Mouse (Mus musculus) heart, postnatal 0 days (tissue): ENCODE measurements around the gene Bex6. TPM values are rescaled to one million over a fixed set of nuclear protein-coding genes. Genes with fewer than 3 reads are reported as not detected.

Experiments used
- ATAC-seq: fragments of 200-750 bp; cut with Nextera tagmentation; 2 replicates; pipeline ENCODE4 v1.8.0; 2017; ENCODE audit warnings: low read depth, moderate number of reproducible peaks, moderate library complexity; ENCODE audit not compliant: insufficient read depth
- DNase-seq: peaks from one replicate; pipeline ENCODE4 v3.0.0-alpha.2; 2016; ENCODE audit warnings: low spot score
- H3K27ac ChIP-seq: fragments of 300-500 bp; sonication (generic); 2 replicates; pipeline ENCODE4 v1.5.1; 2014; ENCODE audit warnings: low read depth, mild to moderate bottlenecking
- H3K27me3 ChIP-seq: fragments of 300-500 bp; sonication (generic); 2 replicates; pipeline ENCODE4 v1.6.1; 2014; ENCODE audit warnings: low read length, mixed read lengths; ENCODE audit not compliant: control insufficient read depth, insufficient read depth
- H3K36me3 ChIP-seq: fragments of 300-500 bp; sonication (generic); replicated peaks from 2 replicates; pipeline ENCODE4 v1.6.1; 2014; ENCODE audit warnings: low read length, mixed read lengths; ENCODE audit not compliant: control insufficient read depth, insufficient read depth
- H3K4me1 ChIP-seq: fragments of 300-500 bp; sonication (generic); 2 replicates; pipeline ENCODE4 v1.6.1; 2014; ENCODE audit warnings: antibody characterized with exemption; ENCODE audit not compliant: control insufficient read depth, insufficient read depth
- H3K4me2 ChIP-seq: fragments of 300-500 bp; sonication (generic); 2 replicates; pipeline ENCODE4 v1.6.1; 2014; ENCODE audit warnings: low read depth, mild to moderate bottlenecking, low read length, moderate library complexity
- H3K4me3 ChIP-seq: fragments of 300-500 bp; sonication (generic); 2 replicates; pipeline ENCODE4 v1.5.1; 2014; ENCODE audit warnings: low read depth, low read length
- H3K9ac ChIP-seq: fragments of 300-500 bp; sonication (generic); replicated peaks from 2 replicates; pipeline ENCODE4 v1.6.1; 2014; ENCODE audit warnings: low read depth, low read length, mixed read lengths
- H3K9me3 ChIP-seq: fragments of 300-500 bp; sonication (generic); replicated peaks from 2 replicates; pipeline ENCODE4 v1.6.1; 2016; ENCODE audit warnings: low read length; ENCODE audit not compliant: control insufficient read depth
- CTCF ChIP-seq: IDR thresholded peaks from 2 replicates; pipeline ENCODE4 v1.5.1; 2016; ENCODE audit warnings: antibody characterized with exemption, control low read depth, low read depth
- EP300 ChIP-seq: IDR thresholded peaks from 2 replicates; pipeline ENCODE4 v1.6.1; 2016; ENCODE audit warnings: antibody characterized with exemption, low read depth
- WGBS: fragments of 180-500 bp; shearing (Covaris S2); extraction: QIAGEN DNeasy Blood & Tissue Kit; methylation state at CpG from one replicate; pipeline ENCODE4 v1.1.7; 2014; 5-methylcytosine and 5-hydroxymethylcytosine counted together
- polyA plus RNA-seq: library from polyadenylated mRNA; unstranded; fragments of >200 nt; fragmentation: Nextera tagmentation; extraction: Ambion mirVana; gene quantifications from 2 replicates; pipeline ENCODE4 v1.2.1, GENCODE M21; 2015
- total RNA-seq: library from RNA; depleted of rRNA; stranded (reverse); fragments of >200 nt; gene quantifications from 2 replicates; pipeline ENCODE4 v1.2.3, GENCODE M21; 2014; ENCODE audit warnings: low replicate concordance

The Bex6 gene
- total and polyA plus RNA-seq, 2 experiments from 2014 or later: not detected

DNA sequence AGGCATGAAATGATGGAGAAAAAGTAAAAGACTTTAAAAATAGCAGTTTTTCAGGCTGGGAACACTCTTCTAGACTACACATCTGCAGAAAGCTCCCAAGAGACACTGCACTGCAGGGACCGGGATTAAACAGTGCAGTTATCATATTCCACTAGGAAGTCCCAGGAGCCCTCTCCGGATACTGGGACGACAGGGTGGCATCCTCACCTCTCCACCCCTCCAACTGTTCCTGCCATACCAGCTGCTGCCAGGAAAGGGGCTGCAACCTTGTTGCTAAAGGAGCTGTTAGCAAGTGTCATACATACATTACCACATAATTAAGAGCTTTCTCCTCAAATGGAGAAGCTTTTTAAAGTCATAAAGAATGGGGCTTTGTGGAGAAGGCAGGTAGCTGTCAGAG lies 22.9 kb upstream of the Bex6 start:
- 38% methylated on average over 3 of the region's 3 CpGs for WGBS
- no peaks in the 10 kb centered on the region for H3K27me3 ChIP-seq
- no peak for TF ChIP-seq CTCF
- no peak for TF ChIP-seq EP300
- no peaks in the 10 kb centered on the region for H3K9me3 ChIP-seq
- H3K27ac ChIP-seq: no peak overlapping the region
- no peak overlapping the region for H3K4me2 ChIP-seq
- H3K36me3 ChIP-seq: no peaks in the 10 kb centered on the region
- ATAC-seq: no peak
- no peak overlapping the region for H3K9ac ChIP-seq
- peaks cover 14% of the 10 kb centered on the region; the same call in 1 of the 2 replicates for H3K4me1 ChIP-seq
- no peak for DNase-seq
- H3K4me3 ChIP-seq: no peak overlapping the region

DNA sequence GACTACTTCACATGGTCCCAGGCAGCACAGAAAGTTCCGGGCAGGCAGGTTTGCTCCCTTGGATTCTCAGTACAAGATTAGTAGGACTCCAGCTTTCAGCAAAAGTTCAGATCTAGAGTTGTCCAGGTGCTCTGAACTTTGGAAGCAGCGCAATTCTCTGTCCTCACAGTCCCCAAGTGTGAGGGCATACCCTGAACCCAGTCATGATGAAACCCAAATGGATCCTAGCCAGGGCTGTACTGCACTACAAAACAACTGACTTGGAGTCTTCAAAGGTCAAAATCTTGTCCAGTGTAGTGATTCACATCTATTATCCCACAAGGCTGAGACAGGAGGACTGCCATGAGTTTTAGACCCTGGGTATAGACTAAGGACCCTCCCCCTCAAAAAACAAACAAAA lies 22.3 kb upstream of the Bex6 start:
- peaks cover 14% of the 10 kb centered on the region; the same call in 1 of the 2 replicates for H3K4me1 ChIP-seq

DNA sequence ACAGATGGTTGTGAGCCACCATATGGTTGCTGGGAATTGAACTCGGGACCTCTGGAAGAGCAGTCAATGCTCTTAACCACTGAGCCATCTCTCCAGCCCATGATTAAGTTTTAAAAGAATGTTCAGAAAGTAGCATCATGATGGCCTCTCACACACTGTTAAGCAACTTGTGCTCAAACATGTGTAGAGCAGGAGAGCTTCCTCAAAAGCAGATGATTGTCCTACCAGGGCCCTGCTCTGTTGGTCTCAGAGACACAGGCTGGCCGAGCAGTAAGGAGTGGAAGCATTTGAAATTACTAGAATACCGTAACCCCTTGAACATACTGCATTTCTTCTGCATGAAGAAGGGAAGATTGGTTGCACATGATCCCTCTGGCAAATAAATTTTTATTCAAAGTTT lies 20.7 kb upstream of the Bex6 start:
- H3K4me3 ChIP-seq: no peak overlapping the region
- ATAC-seq: no peak
- no peaks in the 10 kb centered on the region for H3K36me3 ChIP-seq
- H3K27me3 ChIP-seq: no peaks in the 10 kb centered on the region
- peaks cover 14% of the 10 kb centered on the region; the same call in 1 of the 2 replicates for H3K4me1 ChIP-seq
- no peak for DNase-seq
- H3K27ac ChIP-seq: no peak overlapping the region
- 93% methylated on average over 3 of the region's 3 CpGs for WGBS
- H3K4me2 ChIP-seq: no peak overlapping the region
- H3K9me3 ChIP-seq: no peaks in the 10 kb centered on the region
- no peak overlapping the region for H3K9ac ChIP-seq
- TF ChIP-seq EP300 (no peak), CTCF (no peak)

More for the DNA sequence above, 22.3 kb upstream of the Bex6 start:
- no peak for ATAC-seq
- 81% methylated on average over 2 of the region's 2 CpGs for WGBS
- H3K9ac ChIP-seq: no peak overlapping the region
- no peaks in the 10 kb centered on the region for H3K27me3 ChIP-seq
- no peak overlapping the region for H3K4me2 ChIP-seq
- H3K27ac ChIP-seq: no peak overlapping the region
- no peaks in the 10 kb centered on the region for H3K36me3 ChIP-seq
- H3K9me3 ChIP-seq: no peaks in the 10 kb centered on the region
- H3K4me3 ChIP-seq: no peak overlapping the region
- no peak for DNase-seq
- TF ChIP-seq CTCF (no peak), EP300 (no peak)

DNA sequence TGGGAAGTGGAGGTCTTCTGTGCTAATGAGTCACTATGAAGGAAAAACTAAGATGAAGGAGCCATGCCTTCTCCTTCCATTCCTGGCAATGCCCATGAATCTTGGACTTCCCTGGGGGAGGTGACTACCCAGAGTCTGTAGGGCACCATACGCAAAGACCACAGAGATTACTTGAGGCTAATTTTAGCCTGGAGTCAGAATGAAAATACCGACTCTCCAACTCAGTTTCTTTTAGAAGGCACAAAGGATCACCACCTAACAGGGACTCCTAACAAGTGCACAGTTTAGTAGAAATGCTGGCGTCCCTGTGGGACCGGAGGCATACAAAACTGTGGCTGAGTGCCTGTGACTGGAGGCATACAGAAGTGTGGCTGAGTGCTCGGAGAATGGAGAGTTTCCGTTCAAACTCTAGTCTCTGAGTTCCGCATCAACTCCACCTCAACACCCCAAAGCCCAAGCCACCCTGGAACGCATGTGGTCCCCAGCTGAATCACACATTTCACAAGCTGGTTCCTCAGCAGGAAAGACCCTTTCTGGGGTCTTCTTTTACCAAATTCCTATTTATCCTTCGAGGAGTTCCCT lies 18.8 kb upstream of the Bex6 start:
- H3K4me3 ChIP-seq: no peak overlapping the region
- peaks cover 17% of the 10 kb centered on the region for H3K4me1 ChIP-seq
- DNase-seq: no peak
- no peak for ATAC-seq
- no peak overlapping the region for H3K9ac ChIP-seq
- 52% methylated on average over 9 of the region's 9 CpGs for WGBS
- TF ChIP-seq CTCF (no peak), EP300 (no peak)
- peak overlapping the region; percentile 52; the same call in 1 of the 2 replicates for H3K27ac ChIP-seq
- peak overlapping the region; percentile 14; the same call in 1 of the 2 replicates for H3K4me2 ChIP-seq
- H3K27me3 ChIP-seq: no peaks in the 10 kb centered on the region
- H3K36me3 ChIP-seq: no peaks in the 10 kb centered on the region
- H3K9me3 ChIP-seq: no peaks in the 10 kb centered on the region

DNA sequence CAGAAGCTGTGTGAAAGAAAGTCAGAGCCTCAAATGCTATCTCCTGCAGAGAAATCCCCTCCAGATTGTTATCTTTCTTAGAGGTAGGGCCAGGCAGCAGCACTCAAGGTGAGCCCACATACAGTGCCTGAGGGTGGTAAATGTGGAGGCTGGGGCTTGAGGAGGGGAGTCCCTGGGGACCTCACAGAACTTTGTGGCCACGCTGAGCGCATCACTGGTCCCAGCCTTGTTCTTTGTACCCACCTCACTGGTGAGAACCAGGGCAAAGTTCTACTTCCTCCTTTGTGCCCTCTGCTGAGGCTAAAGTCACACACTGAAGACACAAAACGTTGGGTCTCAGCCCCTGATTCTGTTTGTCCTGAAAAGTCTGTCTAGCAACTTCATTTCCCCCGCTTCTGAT lies 16.2 kb upstream of the Bex6 start:
- WGBS: 70% methylated on average over 4 of the region's 4 CpGs
- Histone ChIP-seq H3K27me3 (no peaks in the 10 kb centered on the region), H3K27ac (no peak overlapping the region), H3K4me2 (peak overlapping the region; percentile 68), H3K9ac (no peak overlapping the region), H3K9me3 (no peaks in the 10 kb centered on the region), H3K36me3 (no peaks in the 10 kb centered on the region), H3K4me3 (peak overlapping the region; percentile 56; the same call in 1 of the 2 replicates), H3K4me1 (peaks cover 18% of the 10 kb centered on the region)
- TF ChIP-seq CTCF: no peak
- DNase-seq (no peak), ATAC-seq (no peak)

DNA sequence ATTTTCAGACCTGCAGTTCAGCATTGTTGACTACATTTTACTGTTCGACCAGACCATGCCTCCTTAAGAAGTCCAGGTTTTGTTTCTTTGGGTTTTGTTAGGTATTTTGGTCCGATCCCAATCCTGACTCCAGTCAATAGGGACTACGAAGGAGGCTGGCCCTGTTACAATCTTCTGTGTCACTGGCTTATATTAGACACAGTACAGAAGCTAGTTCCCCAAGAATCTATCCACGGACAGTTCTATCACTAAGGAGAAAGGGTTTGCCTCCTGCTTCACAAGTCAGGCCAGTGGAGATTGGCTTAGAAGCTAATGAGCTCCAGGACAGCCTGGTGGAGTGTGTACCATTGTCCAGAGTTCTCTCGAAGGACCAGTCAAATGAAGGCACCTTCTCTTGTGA lies 15.7 kb upstream of the Bex6 start:
- no peaks in the 10 kb centered on the region for H3K9me3 ChIP-seq
- H3K4me1 ChIP-seq: peaks cover 18% of the 10 kb centered on the region
- WGBS: 66% methylated on average over 5 of the region's 5 CpGs
- no peak for TF ChIP-seq EP300
- no peak for TF ChIP-seq CTCF
- peak overlapping the region; percentile 56 for H3K4me3 ChIP-seq
- no peak overlapping the region for H3K9ac ChIP-seq
- H3K4me2 ChIP-seq: peak overlapping the region; percentile 68
- no peak for ATAC-seq
- no peaks in the 10 kb centered on the region for H3K27me3 ChIP-seq
- H3K27ac ChIP-seq: no peak overlapping the region; the same call in 1 of the 2 replicates
- no peaks in the 10 kb centered on the region for H3K36me3 ChIP-seq
- DNase-seq: no peak
